Mouse (Mus musculus) lung, adult 2 months (tissue): ENCODE measurements around the gene Spef2.

Experiments
- CTCF ChIP-seq: fragments of 200-500 bp; IDR thresholded peaks from 2 replicates; pipeline ENCODE4 v1.5.1; 2011; ENCODE audit warnings: mild to moderate bottlenecking, low read length, control low read depth; ENCODE audit not compliant: insufficient read depth
- POLR2A ChIP-seq: fragments of 200-500 bp; IDR thresholded peaks from 2 replicates; pipeline ENCODE4 v1.6.1; 2011; ENCODE audit warnings: low read depth, mild to moderate bottlenecking, control low read depth, low read length, borderline replicate concordance; ENCODE audit errors: extremely low read depth

- TF ChIP-seq CTCF (no peak), POLR2A (no peak)
Observed at GRCm38 (mm10) chr15:9580470-9581280, 168.0 kb downstream of the Spef2 start.
